11 mouse cellular contexts compared by ENCODE assay signal in genomic region chr16:10569809-10570395, GRCm38 (mm10). TPM values are rescaled to one million over a fixed set of nuclear protein-coding genes. Genes with fewer than 3 reads are reported as not detected.
DNase-seq lines count a peak whose midpoint lies in the region; ATAC-seq and TF ChIP-seq lines count a peak whose summit lies in the region.
"Had no signal": no experiment of that assay in that cellular context is flagged by ENCODE, and none has a peak within 500 bp of the region (broad histone marks: within the 10 kb centered on the region; RNA-seq: fewer than 3 reads in every experiment).

No protein-coding gene starts in this region.

- no peak overlapping the region for H3K4me3 ChIP-seq in gastrocnemius, adult 2 months
- H3K4me3 ChIP-seq: forebrain, embryonic 15.5 days; heart, embryonic 15.5 days; midbrain, embryonic 13.5 days had no signal

- ATAC-seq in megakaryocyte progenitor cell, adult 5-6 weeks (replicated peaks; ENCODE audit: poor library complexity) = peak; percentile 28; the same call in 1 of the 2 replicates
- ATAC-seq: forebrain, embryonic 15.5 days; midbrain, embryonic 13.5 days had no signal

- no peak for DNase-seq in gastrocnemius, adult 2 months
- DNase-seq in gastrocnemius, adult 8-10 months (ENCODE audit: low spot score in 2 of 2) = no peak
- DNase-seq in thymus, postnatal 10 days (ENCODE audit: low spot score in 2 of 2) = peak; percentile 18 to 27
- no peak for DNase-seq in thymus, adult 18-20 months
- DNase-seq in NIH3T3 (ENCODE audit: low read depth) = peak; percentile 53
- no peak for DNase-seq in urinary bladder, postnatal 4 days (ENCODE audit: low spot score in 2 of 2)

- intact Hi-C loops in gastrocnemius, adult 2 months (cut with DNase I) = loop anchor here (1.0 to 5.0 kb wide), 4 partner anchors 197 to 297 kb away; partner anchors contain the start of gene Socs1

- H3K27ac ChIP-seq in gastrocnemius, adult 2 months = peak overlapping the region; percentile 4; the same call in 1 of the 2 replicates
- H3K27ac ChIP-seq: forebrain, embryonic 15.5 days; heart, embryonic 15.5 days; hindbrain, embryonic 14.5 days; midbrain, embryonic 13.5 days had no signal

- TF ChIP-seq CTCF in gastrocnemius, adult 2 months (IDR thresholded peaks at IDR 0.05) = no peak

RNA-seq across cellular contexts. Expression of gene Clec16a, which starts 24.8 kb away (rescaled TPM):
- total RNA-seq in gastrocnemius, adult 2 months (2021) = 10 to 100 TPM; 60.6 to 72.7 TPM
- 10 to 100 TPM; 55.6 to 90.9 (median 70.4) TPM for total RNA-seq in gastrocnemius, adult 8-10 months (2022)
- 10.8 and 11.5 TPM in 2 replicates for total RNA-seq in megakaryocyte progenitor cell, adult 5-6 weeks (2015)
- total RNA-seq in megakaryocyte progenitor cell, adult 5-6 weeks (2017) = 12.6 and 14.6 TPM in 2 replicates

RNA-seq across cellular contexts. Expression of gene Dexi, which starts 27.0 kb away (rescaled TPM):
- total RNA-seq in gastrocnemius, adult 2 months (2021) = 10 to 100 TPM; 43.7 to 43.9 TPM
- total RNA-seq in gastrocnemius, adult 8-10 months (2022) = 10 to 100 TPM; 40.4 to 70.4 (median 53.3) TPM
- 5.7 and 7.3 TPM in 2 replicates for total RNA-seq in megakaryocyte progenitor cell, adult 5-6 weeks (2015)
- total RNA-seq in megakaryocyte progenitor cell, adult 5-6 weeks (2017) = 3.3 and 6.0 TPM in 2 replicates

Comparison
In these comparisons a context has a peak if more than half of its experiments do, and no peak if none do; other contexts are left out.
1. DNase-seq: peak in thymus, postnatal 10 days (2 of 2) and NIH3T3 (single experiment); none in gastrocnemius, adult 2 months (single experiment), gastrocnemius, adult 8-10 months (0 of 2), thymus, adult 18-20 months (0 of 2) and urinary bladder, postnatal 4 days (0 of 2).
2. RNA of gene Dexi, which starts 27.0 kb away (total RNA-seq): 40.4 to 70.4 TPM in gastrocnemius, adult 8-10 months and 43.7 to 43.9 TPM in gastrocnemius, adult 2 months; 3.3 to 7.3 TPM in megakaryocyte progenitor cell, adult 5-6 weeks; every median in the first group is over 4 times any median in the second.